Mouse (Mus musculus) brain, embryonic 14.5 days (tissue): Measurements from ENCODE around the gene Plppr3.

Experiments
- CTCF ChIP-seq: fragments of 200-500 bp; IDR thresholded peaks from 2 replicates; pipeline ENCODE4 v1.5.1; 2012; ENCODE audit warnings: inconsistent platforms, mild to moderate bottlenecking, moderate library complexity, borderline replicate concordance; ENCODE audit not compliant: insufficient read depth, insufficient read length; ENCODE audit errors: extremely low read depth
- POLR2A ChIP-seq: fragments of 200-500 bp; IDR thresholded peaks from 2 replicates; pipeline ENCODE4 v1.6.1; 2012; ENCODE audit warnings: mild to moderate bottlenecking, inconsistent platforms, borderline replicate concordance; ENCODE audit not compliant: poor library complexity, insufficient read depth, insufficient read length, severe bottlenecking; ENCODE audit errors: extremely low read depth

- TF ChIP-seq CTCF (no peak), POLR2A (no peak)
These were observed 51.4 kb downstream of the Plppr3 start for GRCm38 (mm10) chr10:79823011-79823410.
